Mouse (Mus musculus) cerebellum, adult 2 months (tissue): ENCODE measurements around the gene Crim1.

Experiments
- CTCF ChIP-seq: fragments of 200-500 bp; IDR thresholded peaks from 2 replicates; pipeline ENCODE4 v1.5.1; 2011; ENCODE audit warnings: low read depth, mild to moderate bottlenecking, control low read depth, low read length, moderate library complexity, borderline replicate concordance; ENCODE audit not compliant: insufficient read depth
- POLR2A ChIP-seq: fragments of 200-500 bp; IDR thresholded peaks from 2 replicates; pipeline ENCODE4 v1.6.1; 2011; ENCODE audit warnings: low read length, control low read depth, borderline replicate concordance; ENCODE audit not compliant: insufficient read depth

DNA sequence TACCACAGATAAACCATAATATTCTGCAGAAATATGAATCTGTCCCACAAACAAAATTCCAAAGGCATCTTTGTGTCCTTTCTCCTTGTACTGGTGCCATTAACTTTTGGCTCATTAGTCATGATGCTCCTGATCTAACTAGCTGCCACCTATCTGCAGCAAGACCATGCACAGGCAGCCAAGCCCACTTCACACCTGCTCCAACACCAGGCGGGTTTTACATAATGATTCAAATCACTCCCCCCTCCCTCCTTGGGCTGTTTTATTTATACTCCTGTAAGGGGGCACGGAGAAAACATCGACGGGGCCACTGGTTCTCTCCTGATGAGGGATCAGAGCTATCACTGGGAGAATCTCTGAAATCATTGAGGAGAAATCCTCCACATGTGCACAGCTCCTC, 1.2 kb upstream of the Crim1 start:
- TF ChIP-seq POLR2A (no peak), CTCF (no peak)
